Mouse (Mus musculus): Measurements from ENCODE around the gene Fnip2. TPM values are rescaled to one million over a fixed set of nuclear protein-coding genes. Genes with fewer than 3 reads are reported as not detected.
A peak's percentile ranks its signal among the peaks of the same experiment; 100 is the strongest.

Gene Fnip2
- polyA plus RNA-seq, 1 experiment: 21.3 TPM

DNA sequence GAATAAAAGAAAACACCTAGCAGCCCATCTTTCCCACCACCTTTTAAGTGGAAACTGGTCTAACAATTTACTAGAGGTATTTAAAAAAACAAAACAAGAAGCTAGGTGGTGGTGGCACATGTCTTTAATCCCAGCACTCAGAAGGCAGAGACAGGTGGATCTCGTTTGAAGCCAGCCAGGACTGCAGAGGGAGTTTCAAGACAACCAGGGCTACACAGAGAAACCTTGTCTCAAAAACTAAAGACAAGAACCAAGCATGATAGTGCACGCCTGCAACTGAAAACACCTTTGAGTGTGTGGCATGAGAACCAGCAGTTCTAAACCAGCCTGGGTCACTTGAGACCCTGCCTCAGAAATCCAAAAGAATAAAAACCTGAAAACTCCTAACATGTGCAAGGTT, 4.1 kb downstream of the Fnip2 start:
- no peak for DNase-seq (ENCODE audit: low read depth)
- TF ChIP-seq CTCF (IDR thresholded peaks at IDR 0.05; ENCODE audit: borderline replicate concordance, extremely low read depth, insufficient read depth, insufficient read length): no peak
- no peak for TF ChIP-seq POLR2A (IDR thresholded peaks at IDR 0.05; ENCODE audit: borderline replicate concordance, extremely low read depth, insufficient read depth, insufficient read length, poor library complexity, severe bottlenecking)

DNA sequence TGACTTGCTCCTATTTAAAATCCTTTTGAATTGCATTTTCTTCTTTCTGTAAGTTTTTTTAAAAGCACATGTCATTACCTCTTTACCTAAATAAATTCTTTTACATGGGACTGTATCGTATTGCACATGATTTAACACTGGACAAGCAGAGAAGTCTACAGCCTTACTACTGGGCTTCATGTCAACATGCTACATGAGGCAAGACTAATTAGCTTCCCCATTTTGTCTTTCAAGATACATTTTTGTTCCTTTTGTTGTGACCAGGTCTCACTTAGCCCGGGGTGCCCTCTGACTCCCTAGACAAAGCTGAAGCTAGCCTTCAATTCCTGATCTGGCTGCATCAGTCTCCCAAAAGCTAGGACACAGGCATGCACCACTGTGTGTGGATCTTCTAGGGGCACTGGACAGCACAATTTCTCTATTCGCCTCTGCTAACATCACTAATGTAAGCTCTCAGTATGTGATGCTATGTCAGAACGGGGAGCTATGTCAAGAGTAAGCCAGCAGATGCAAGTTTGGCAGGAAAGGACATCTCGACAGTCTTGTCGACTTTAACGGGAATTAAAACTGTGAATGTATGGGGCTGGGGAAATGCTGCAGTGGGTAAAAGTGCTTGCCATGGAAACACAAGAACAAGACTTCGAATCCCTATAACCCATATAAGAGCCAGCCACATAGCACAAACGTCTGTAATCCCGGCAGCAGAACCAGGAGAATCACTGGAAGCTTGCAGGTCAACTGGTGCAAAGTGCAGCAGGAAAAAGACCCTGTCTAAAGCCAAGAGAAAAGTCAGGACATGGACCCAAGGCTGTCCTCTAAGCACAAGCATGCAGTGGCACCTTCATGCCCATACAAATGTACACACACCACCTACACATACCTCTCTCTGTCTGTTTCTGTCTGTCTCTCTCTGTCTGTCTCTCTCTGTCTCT, 5.5 kb downstream of the Fnip2 start:
- peak; percentile 36 for DNase-seq (ENCODE audit: low read depth)
- TF ChIP-seq POLR2A (IDR thresholded peaks at IDR 0.05; ENCODE audit: borderline replicate concordance, extremely low read depth, insufficient read depth, insufficient read length, poor library complexity, severe bottlenecking) (no peak), CTCF (IDR thresholded peaks at IDR 0.05; ENCODE audit: borderline replicate concordance, extremely low read depth, insufficient read depth, insufficient read length) (no peak)

DNA sequence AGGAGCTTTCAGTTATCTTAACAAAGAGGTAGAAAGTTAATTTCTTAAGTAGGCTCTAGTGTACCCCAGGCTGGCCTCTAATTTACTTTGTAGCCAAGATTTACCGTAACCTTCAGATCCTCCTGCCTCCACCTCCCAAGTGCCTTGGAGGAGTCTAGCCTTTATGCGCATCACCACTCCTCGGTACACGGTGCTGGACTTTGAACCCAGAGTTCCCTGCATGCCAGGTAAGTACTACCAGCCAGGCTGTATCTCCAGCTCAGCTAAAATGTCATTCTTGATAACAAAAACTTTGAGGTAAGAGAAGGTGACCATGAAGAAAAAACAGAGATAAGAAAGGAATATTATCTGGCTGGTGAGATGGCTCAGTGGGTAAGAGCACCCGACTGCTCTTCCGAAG, 7.0 kb downstream of the Fnip2 start:
- no peak for DNase-seq (ENCODE audit: low read depth)
- TF ChIP-seq CTCF (IDR thresholded peaks at IDR 0.05; ENCODE audit: borderline replicate concordance, extremely low read depth, insufficient read depth, insufficient read length) (no peak), POLR2A (IDR thresholded peaks at IDR 0.05; ENCODE audit: borderline replicate concordance, extremely low read depth, insufficient read depth, insufficient read length, poor library complexity, severe bottlenecking) (no peak)

DNA sequence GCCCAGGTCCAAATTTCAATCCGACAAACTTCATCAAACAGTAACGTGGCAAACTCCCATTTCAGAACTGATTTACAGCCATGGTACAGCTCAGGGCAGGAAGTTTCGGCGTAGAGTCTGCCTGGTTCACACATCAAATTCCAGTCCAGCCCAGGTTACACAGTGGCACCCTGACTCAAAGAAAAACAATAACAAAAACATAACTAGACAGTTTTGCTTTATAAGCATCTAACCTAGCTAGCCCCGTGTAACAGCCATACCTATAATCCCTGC, 7.9 kb downstream of the Fnip2 start:
- DNase-seq (ENCODE audit: low read depth): no peak
- no peak for TF ChIP-seq CTCF (IDR thresholded peaks at IDR 0.05; ENCODE audit: borderline replicate concordance, extremely low read depth, insufficient read depth, insufficient read length)
- no peak for TF ChIP-seq POLR2A (IDR thresholded peaks at IDR 0.05; ENCODE audit: borderline replicate concordance, extremely low read depth, insufficient read depth, insufficient read length, poor library complexity, severe bottlenecking)

DNA sequence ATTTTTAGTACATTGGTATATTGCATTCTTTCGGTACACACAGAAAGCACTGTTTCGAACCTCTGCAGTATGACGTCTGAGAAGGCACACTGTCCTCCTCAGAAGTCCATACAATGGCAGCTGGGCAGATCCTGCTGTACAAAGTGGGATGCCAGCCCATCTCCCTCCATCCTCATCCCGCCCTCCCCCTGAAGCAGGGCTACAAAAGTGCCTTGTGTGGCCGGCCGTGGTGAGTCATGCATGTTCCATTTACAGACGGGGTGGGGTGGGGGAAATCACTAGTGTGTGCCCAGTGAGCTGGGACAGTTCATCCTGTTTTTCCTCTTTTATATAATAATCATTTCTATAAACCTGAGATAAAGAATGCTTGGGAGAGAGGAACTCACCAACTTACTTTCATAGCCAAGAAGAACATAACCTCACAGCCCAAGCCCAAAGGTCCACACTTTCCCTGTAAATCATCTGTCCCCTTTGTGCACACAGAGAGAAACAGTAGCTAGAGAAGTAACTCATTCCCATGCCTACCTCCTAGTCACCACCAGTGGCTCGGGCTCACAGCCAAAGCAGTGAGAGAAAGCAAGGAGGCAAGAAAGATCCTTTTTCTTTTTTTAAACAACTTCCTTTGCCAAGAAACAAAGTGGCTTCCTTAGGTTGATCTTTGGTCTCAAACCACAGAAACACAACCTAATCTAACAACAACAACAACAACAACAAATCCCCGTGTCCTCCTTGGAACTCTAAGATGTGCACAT, 8.4 kb downstream of the Fnip2 start:
- no peak for DNase-seq (ENCODE audit: low read depth)
- TF ChIP-seq CTCF (IDR thresholded peaks at IDR 0.05; ENCODE audit: borderline replicate concordance, extremely low read depth, insufficient read depth, insufficient read length) (no peak), POLR2A (IDR thresholded peaks at IDR 0.05; ENCODE audit: borderline replicate concordance, extremely low read depth, insufficient read depth, insufficient read length, poor library complexity, severe bottlenecking) (no peak)

DNA sequence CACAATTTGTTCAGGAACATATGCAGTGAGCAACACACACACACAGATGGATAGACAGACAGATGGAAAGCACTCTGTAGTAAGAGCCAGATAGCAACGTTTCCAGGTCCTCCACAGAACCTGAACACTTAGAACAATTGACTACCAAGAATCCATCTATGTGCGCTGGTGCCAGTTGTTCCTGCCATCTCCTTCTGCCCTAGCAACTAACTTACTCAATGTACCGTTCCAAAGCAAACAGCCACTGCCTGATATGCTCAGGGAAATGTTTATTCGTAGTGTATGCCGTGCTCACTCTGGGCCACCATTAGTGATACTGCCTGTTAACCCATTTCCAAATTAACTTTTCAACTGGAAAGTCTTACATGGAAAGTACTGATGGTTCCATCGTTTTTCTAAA, 12.5 kb downstream of the Fnip2 start:
- TF ChIP-seq CTCF (IDR thresholded peaks at IDR 0.05; ENCODE audit: borderline replicate concordance, extremely low read depth, insufficient read depth, insufficient read length) (no peak), POLR2A (IDR thresholded peaks at IDR 0.05; ENCODE audit: borderline replicate concordance, extremely low read depth, insufficient read depth, insufficient read length, poor library complexity, severe bottlenecking) (no peak)
- no peak for DNase-seq (ENCODE audit: low read depth)

DNA sequence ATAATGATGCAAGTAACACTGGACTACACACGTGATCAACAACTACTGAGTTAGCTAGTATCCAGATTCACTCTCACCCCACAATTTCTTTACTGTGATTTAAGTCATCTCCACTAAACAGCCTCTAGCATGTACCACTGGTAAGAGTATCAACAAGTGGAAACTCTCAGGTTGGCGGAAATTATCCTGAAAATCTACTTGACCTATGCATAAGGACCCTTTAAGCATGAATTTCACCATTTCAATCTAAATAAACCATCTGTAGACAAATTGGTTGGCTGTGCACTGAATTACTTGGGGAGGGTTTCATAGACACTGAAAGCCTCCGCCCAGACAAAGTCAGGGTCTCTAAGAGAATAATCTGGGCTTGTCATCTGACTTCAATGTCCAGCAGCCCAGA, 13.8 kb downstream of the Fnip2 start:
- no peak for DNase-seq (ENCODE audit: low read depth)
- no peak for TF ChIP-seq POLR2A (IDR thresholded peaks at IDR 0.05; ENCODE audit: borderline replicate concordance, extremely low read depth, insufficient read depth, insufficient read length, poor library complexity, severe bottlenecking)
- TF ChIP-seq CTCF (IDR thresholded peaks at IDR 0.05; ENCODE audit: borderline replicate concordance, extremely low read depth, insufficient read depth, insufficient read length): no peak

DNA sequence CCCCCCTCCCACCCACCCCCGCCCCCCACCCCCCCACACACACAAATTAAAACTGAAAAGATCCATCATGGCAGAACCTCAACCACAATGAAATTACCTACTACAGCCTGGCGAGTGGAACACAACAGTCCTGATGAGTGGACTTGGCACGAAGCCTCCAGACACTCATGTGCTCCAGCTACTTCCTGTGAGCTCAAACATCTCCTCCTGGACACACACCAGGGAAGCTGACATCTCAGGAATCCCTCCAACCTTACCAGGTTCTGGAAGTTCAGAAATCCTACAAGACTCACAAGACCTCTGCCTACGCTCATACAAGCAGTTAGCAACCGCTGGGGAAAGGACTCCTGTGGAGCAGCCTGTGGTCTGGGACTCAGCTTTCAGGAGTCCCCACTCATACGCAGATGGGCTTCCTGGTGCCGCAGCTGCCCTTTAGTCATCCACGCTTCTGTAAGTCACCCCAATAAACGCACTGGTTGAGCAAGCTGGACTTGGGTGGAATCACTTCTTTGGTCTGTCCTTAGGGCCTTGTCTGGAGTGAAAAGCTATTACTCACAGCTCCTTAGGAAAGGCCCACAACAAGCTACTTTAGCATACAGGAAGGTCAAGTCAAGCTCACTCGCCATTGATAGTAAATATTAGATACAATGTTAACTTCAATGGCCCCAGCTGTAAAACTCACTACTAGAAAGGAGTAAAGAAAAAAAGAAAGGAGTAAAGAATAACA, 15.6 kb downstream of the Fnip2 start:
- no peak for TF ChIP-seq CTCF (IDR thresholded peaks at IDR 0.05; ENCODE audit: borderline replicate concordance, extremely low read depth, insufficient read depth, insufficient read length)
- no peak for TF ChIP-seq POLR2A (IDR thresholded peaks at IDR 0.05; ENCODE audit: borderline replicate concordance, extremely low read depth, insufficient read depth, insufficient read length, poor library complexity, severe bottlenecking)
- no peak for DNase-seq (ENCODE audit: low read depth)

DNA sequence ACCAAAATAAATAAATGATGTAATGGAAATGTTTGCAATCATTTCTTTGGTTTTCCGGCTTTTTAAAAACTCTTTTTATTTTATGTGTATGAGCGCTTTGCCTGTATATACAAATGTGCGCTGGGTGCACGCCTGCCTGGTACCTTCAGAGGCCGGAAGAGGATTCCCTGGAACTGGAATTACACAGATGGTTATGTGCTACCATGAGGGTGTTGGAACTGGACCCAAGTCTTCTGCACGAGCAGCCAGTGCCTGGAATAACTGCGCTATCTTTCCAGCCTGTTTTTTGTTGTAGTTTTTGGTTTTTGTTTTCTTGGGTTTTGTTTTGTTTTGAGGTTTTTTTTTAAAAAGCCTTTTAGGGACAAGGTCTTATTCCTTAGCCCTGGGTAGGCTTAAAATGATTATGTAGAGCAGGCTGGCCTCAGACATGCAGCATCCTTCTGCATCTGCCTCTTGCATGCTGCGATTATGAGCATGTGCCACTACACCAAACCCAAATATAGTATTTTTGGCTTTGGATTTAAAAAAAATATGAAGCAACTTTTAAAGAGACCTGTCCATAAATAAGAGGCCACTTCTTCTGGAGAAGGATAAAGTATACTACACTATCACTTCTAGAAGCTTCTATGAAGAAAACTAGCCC, 17.7 kb downstream of the Fnip2 start:
- no peak for DNase-seq (ENCODE audit: low read depth)
- TF ChIP-seq CTCF (IDR thresholded peaks at IDR 0.05; ENCODE audit: borderline replicate concordance, extremely low read depth, insufficient read depth, insufficient read length) (no peak), POLR2A (IDR thresholded peaks at IDR 0.05; ENCODE audit: borderline replicate concordance, extremely low read depth, insufficient read depth, insufficient read length, poor library complexity, severe bottlenecking) (no peak)

DNA sequence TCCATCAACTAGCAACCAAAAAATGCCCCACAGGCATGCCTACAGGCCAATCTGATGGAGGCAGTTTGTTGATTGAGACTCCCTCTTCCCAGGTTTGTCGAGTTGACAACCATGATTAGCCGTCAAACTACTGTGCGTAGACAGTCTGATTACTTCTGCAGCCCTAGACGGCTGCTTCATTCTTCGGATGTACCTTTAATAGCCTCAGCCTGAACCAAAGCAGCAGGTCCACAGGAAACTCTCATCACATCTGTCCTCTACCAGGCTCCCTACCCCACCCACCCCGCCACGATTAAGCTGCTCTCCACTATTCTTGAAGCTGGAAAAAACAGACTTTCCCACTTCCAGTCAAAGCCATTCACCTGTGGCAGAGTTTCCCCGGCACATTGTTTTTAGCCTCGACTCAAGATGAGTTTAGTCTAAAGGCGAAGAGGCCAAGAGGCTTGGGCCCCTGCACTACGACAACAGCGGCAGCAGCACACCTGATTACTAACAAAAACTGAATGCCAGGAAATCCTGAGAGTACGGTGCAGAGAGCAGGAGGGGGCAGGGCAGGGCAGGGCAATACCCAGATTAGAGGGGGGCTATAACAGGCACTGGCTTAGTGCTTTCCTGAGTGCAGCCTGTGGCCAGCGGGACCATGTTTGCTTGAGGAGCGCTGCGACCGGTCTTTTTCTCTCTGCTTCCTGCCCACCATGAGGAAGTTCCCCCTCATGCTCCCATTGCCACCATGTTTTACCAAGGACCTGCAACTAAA, 18.7 kb downstream of the Fnip2 start:
- no peak for DNase-seq (ENCODE audit: low read depth)
- no peak for TF ChIP-seq POLR2A (IDR thresholded peaks at IDR 0.05; ENCODE audit: borderline replicate concordance, extremely low read depth, insufficient read depth, insufficient read length, poor library complexity, severe bottlenecking)
- no peak for TF ChIP-seq CTCF (IDR thresholded peaks at IDR 0.05; ENCODE audit: borderline replicate concordance, extremely low read depth, insufficient read depth, insufficient read length)
